Mouse (Mus musculus): ENCODE measurements at regions not wholly inside any gene's neighbourhood (a gene's known extent, or its start where the extent isn't known, plus 50 kb on each side); places are given as distances from the start of the nearest gene placed in this dataset.

DNA sequence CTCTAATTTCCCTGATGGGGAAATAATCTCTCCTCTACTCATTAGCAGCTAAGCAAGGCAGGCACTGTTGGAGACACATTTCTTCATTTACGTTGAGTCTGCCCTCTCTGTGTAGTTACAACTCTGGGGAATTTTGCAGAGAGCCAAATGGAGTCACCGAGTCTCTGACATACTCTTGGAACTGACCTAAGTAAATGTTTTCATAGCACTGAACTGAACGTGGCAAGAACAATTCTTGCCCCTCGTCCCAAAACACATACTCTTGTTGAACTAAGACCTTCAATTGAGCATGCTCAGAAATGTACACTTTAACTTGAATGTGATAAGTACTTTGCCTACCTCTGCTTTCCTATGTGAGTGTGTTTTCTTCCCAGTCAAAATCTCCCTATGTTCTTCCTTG, 114.5 kb downstream of the Dusp6 start:
- H3K36me3 ChIP-seq (ENCODE audit: control insufficient read depth, insufficient read depth, low read length): no peaks in the 10 kb centered on the region
- H3K4me3 ChIP-seq (replicated peaks; ENCODE audit: low read depth, low read length): no peak overlapping the region
- no peak overlapping the region for H3K27ac ChIP-seq (replicated peaks; ENCODE audit: low read depth, low read length)
- no peaks in the 10 kb centered on the region for H3K4me1 ChIP-seq (ENCODE audit: control insufficient read depth, insufficient read depth, low read length)
- H3K4me2 ChIP-seq (ENCODE audit: low read length): no peak overlapping the region
- DNase-seq (no peak), ATAC-seq (ENCODE audit: low FRiP score, low TSS enrichment) (no peak)
- no peaks in the 10 kb centered on the region for H3K9me3 ChIP-seq (ENCODE audit: control insufficient read depth, low read length)
- no peaks in the 10 kb centered on the region for H3K27me3 ChIP-seq (ENCODE audit: control insufficient read depth, insufficient read depth, low read length)
- 89% methylated on average over 4 of the region's 4 CpGs for WGBS
- no peak overlapping the region for H3K9ac ChIP-seq (replicated peaks; ENCODE audit: low read length)

DNA sequence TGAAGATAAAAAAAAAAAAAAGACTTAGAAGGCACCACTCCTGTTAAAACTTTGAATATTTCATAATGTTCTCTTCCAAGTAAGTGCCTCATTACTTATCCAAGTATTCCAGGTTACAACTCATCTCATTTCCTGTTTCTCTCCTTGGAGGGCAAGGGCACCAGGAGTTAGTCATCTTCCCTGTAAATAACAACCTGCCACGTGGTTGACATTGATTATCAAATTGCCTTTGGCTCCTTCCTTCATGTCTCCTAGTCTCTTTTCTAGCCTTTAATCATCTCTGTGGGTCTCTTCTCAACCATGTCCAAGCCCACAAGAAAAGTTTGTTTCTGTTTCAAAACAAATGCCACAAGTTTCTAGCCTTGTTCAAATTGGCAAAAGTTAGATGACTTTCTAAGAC, 116.1 kb downstream of the Dusp6 start:
- Histone ChIP-seq H3K27me3 (ENCODE audit: control insufficient read depth, insufficient read depth, low read length) (no peaks in the 10 kb centered on the region), H3K4me3 (replicated peaks; ENCODE audit: low read depth, low read length) (no peak overlapping the region), H3K9ac (replicated peaks; ENCODE audit: low read length) (no peak overlapping the region), H3K4me1 (ENCODE audit: control insufficient read depth, insufficient read depth, low read length) (no peaks in the 10 kb centered on the region), H3K4me2 (ENCODE audit: low read length) (no peak overlapping the region), H3K36me3 (ENCODE audit: control insufficient read depth, insufficient read depth, low read length) (no peaks in the 10 kb centered on the region), H3K27ac (replicated peaks; ENCODE audit: low read depth, low read length) (no peak overlapping the region), H3K9me3 (ENCODE audit: control insufficient read depth, low read length) (no peaks in the 10 kb centered on the region)
- ATAC-seq (ENCODE audit: low FRiP score, low TSS enrichment) (no peak), DNase-seq (no peak)
- WGBS: 65% methylated on average over 1 of the region's 1 CpGs

DNA sequence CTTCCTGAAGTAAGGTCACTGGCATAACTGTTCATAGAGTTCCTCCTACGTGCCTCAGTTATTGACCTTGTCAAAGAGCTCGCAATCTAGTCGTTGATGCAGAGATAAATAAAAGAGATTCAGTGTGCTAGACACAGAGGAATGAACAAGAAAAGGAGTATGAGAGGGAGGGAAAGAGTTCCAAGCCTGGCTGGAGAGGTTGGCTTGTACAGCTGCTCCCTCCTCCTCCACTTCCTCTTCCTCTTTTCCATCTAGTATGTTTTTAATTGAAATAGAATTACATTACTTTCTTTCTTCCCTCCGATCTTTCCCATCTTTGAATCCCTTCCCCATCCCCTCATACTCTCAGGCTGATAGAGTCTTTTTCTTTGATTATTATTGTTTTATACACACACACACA, 117.1 kb downstream of the Dusp6 start:
- Histone ChIP-seq H3K4me2 (ENCODE audit: low read length) (no peak overlapping the region), H3K4me1 (ENCODE audit: control insufficient read depth, insufficient read depth, low read length) (no peaks in the 10 kb centered on the region), H3K27me3 (ENCODE audit: control insufficient read depth, insufficient read depth, low read length) (no peaks in the 10 kb centered on the region), H3K4me3 (replicated peaks; ENCODE audit: low read depth, low read length) (no peak overlapping the region), H3K9ac (replicated peaks; ENCODE audit: low read length) (no peak overlapping the region), H3K27ac (replicated peaks; ENCODE audit: low read depth, low read length) (no peak overlapping the region), H3K36me3 (ENCODE audit: control insufficient read depth, insufficient read depth, low read length) (no peaks in the 10 kb centered on the region), H3K9me3 (ENCODE audit: control insufficient read depth, low read length) (no peaks in the 10 kb centered on the region)
- 88% methylated on average over 4 of the region's 4 CpGs for WGBS
- DNase-seq (no peak), ATAC-seq (ENCODE audit: low FRiP score, low TSS enrichment) (no peak)

DNA sequence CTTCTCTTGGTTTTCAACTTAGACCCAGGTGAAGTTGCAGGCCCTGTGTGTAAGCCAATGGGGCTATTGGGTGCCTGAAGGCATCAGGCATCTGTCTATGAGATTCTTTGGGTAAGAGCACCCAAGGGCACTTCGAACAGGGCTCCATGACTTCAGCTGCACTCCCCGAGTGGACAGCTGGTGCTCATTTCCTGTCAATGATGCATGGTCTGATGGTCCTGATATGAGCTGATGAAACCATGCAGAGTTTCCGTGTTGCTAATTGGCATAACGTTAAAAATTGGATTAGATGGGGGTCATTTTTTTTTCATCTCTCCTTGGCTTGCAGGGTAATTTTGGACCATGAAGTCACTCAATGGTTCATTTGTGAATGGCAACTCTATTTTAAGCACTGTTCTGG, 120.0 kb downstream of the Dusp6 start:
- Histone ChIP-seq H3K27ac (replicated peaks; ENCODE audit: low read depth, low read length) (no peak overlapping the region), H3K36me3 (ENCODE audit: control insufficient read depth, insufficient read depth, low read length) (no peaks in the 10 kb centered on the region), H3K4me3 (replicated peaks; ENCODE audit: low read depth, low read length) (no peak overlapping the region), H3K9me3 (ENCODE audit: control insufficient read depth, low read length) (no peaks in the 10 kb centered on the region), H3K9ac (replicated peaks; ENCODE audit: low read length) (no peak overlapping the region), H3K27me3 (ENCODE audit: control insufficient read depth, insufficient read depth, low read length) (no peaks in the 10 kb centered on the region), H3K4me1 (ENCODE audit: control insufficient read depth, insufficient read depth, low read length) (no peaks in the 10 kb centered on the region), H3K4me2 (ENCODE audit: low read length) (no peak overlapping the region)
- WGBS: 59% methylated on average over 4 of the region's 4 CpGs
- ATAC-seq (ENCODE audit: low FRiP score, low TSS enrichment) (no peak), DNase-seq (no peak)

DNA sequence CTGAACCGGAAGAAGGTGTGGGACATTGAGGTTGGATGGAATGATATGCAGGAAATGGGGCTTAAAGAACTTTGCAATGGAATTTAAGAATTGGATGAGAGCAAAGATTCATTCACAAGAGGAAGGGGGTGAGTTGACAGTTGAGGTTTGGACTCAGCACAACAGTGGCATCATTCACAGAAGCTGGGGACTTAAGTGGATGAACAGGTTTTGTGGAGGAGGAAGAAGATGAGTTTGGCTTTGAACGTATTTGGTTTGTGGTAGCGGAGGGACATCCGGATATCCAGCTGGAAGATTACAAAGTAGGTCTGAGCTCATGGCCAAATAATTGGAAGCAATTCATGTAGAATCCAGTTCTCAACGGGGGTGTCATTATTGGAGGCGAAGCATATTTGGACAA, 121.3 kb downstream of the Dusp6 start:
- Histone ChIP-seq H3K4me2 (ENCODE audit: low read length) (no peak overlapping the region), H3K4me3 (replicated peaks; ENCODE audit: low read depth, low read length) (no peak overlapping the region), H3K27me3 (ENCODE audit: control insufficient read depth, insufficient read depth, low read length) (no peaks in the 10 kb centered on the region), H3K36me3 (ENCODE audit: control insufficient read depth, insufficient read depth, low read length) (no peaks in the 10 kb centered on the region), H3K4me1 (ENCODE audit: control insufficient read depth, insufficient read depth, low read length) (no peaks in the 10 kb centered on the region), H3K27ac (replicated peaks; ENCODE audit: low read depth, low read length) (no peak overlapping the region), H3K9ac (replicated peaks; ENCODE audit: low read length) (no peak overlapping the region), H3K9me3 (ENCODE audit: control insufficient read depth, low read length) (no peaks in the 10 kb centered on the region)
- no peak for ATAC-seq (ENCODE audit: low FRiP score, low TSS enrichment)
- WGBS: 93% methylated on average over 6 of the region's 6 CpGs
- DNase-seq: no peak

DNA sequence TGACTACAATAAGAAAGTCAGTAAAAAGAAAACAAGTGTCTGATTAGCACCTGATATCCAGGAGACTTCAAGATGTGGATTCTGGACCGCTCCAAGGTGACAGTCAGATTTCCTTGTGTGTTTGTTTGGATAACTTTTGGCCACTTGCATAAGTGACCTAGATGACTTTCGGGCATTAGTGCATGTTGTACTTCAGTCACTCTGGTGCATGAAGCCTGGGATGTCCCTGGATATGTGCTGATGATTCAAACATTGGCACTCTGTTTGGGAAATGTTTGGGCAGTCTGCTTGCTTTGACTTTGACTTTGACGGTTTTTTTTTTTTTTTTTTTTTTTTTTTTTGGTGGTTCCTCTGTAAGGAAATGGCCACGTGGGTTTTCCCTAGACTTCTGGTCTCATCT, 121.8 kb downstream of the Dusp6 start:
- 87% methylated on average over 4 of the region's 4 CpGs for WGBS
- no peak overlapping the region for H3K9ac ChIP-seq (replicated peaks; ENCODE audit: low read length)
- H3K9me3 ChIP-seq (ENCODE audit: control insufficient read depth, low read length): no peaks in the 10 kb centered on the region
- ATAC-seq (ENCODE audit: low FRiP score, low TSS enrichment) (no peak), DNase-seq (no peak)
- H3K36me3 ChIP-seq (ENCODE audit: control insufficient read depth, insufficient read depth, low read length): no peaks in the 10 kb centered on the region
- H3K4me2 ChIP-seq (ENCODE audit: low read length): no peak overlapping the region
- H3K4me3 ChIP-seq (replicated peaks; ENCODE audit: low read depth, low read length): no peak overlapping the region
- H3K27ac ChIP-seq (replicated peaks; ENCODE audit: low read depth, low read length): no peak overlapping the region
- H3K27me3 ChIP-seq (ENCODE audit: control insufficient read depth, insufficient read depth, low read length): no peaks in the 10 kb centered on the region
- no peaks in the 10 kb centered on the region for H3K4me1 ChIP-seq (ENCODE audit: control insufficient read depth, insufficient read depth, low read length)

DNA sequence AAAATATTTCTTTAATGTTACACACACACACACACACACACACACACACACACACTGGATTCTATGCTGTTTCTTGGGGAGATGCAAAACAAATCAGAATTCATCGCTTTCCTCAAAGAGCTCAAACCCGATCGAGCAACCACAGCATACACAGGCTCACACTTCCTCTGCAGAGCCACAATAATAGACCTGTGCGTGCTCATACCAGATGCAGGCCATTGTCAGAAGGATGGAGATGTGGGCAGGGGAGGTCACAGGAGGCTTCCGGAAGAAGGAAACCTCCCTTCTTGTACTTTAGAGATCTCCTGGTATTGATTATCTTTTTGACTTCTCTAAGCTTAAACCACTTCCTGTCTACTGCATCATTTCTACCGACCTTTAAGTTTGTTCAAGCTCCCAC, 122.8 kb downstream of the Dusp6 start:
- Histone ChIP-seq H3K27me3 (ENCODE audit: control insufficient read depth, insufficient read depth, low read length) (no peaks in the 10 kb centered on the region), H3K4me1 (ENCODE audit: control insufficient read depth, insufficient read depth, low read length) (no peaks in the 10 kb centered on the region), H3K9me3 (ENCODE audit: control insufficient read depth, low read length) (no peaks in the 10 kb centered on the region), H3K9ac (replicated peaks; ENCODE audit: low read length) (no peak overlapping the region), H3K4me3 (replicated peaks; ENCODE audit: low read depth, low read length) (no peak overlapping the region), H3K36me3 (ENCODE audit: control insufficient read depth, insufficient read depth, low read length) (no peaks in the 10 kb centered on the region), H3K27ac (replicated peaks; ENCODE audit: low read depth, low read length) (no peak overlapping the region), H3K4me2 (ENCODE audit: low read length) (no peak overlapping the region)
- no peak for DNase-seq
- ATAC-seq (ENCODE audit: low FRiP score, low TSS enrichment): no peak
- 90% methylated on average over 6 of the region's 6 CpGs for WGBS

DNA sequence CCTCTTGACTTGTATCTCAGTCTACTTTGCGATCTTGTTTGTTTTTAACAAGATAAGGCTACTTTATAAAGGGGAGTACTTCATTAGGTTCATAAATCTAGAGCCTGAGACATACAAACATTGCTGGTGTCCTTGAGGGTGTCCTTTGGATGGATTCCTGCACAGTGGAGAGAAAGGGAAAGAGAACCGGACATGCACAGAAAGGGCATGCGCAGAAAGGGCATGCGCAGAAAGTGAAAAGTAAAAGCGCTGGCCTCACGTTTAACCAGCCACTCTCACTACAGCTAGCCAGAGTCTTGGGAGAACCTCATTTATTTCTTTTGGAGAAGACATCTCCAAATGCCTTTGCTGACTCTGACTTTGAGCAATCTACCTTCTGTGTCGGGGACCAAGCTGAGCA, 125.5 kb downstream of the Dusp6 start:
- H3K4me3 ChIP-seq (replicated peaks; ENCODE audit: low read depth, low read length): no peak overlapping the region
- DNase-seq (no peak), ATAC-seq (ENCODE audit: low FRiP score, low TSS enrichment) (no peak)
- no peaks in the 10 kb centered on the region for H3K4me1 ChIP-seq (ENCODE audit: control insufficient read depth, insufficient read depth, low read length)
- no peaks in the 10 kb centered on the region for H3K9me3 ChIP-seq (ENCODE audit: control insufficient read depth, low read length)
- no peak overlapping the region for H3K4me2 ChIP-seq (ENCODE audit: low read length)
- no peaks in the 10 kb centered on the region for H3K36me3 ChIP-seq (ENCODE audit: control insufficient read depth, insufficient read depth, low read length)
- no peaks in the 10 kb centered on the region for H3K27me3 ChIP-seq (ENCODE audit: control insufficient read depth, insufficient read depth, low read length)
- WGBS: 97% methylated on average over 7 of the region's 7 CpGs
- no peak overlapping the region for H3K9ac ChIP-seq (replicated peaks; ENCODE audit: low read length)
- no peak overlapping the region for H3K27ac ChIP-seq (replicated peaks; ENCODE audit: low read depth, low read length)

DNA sequence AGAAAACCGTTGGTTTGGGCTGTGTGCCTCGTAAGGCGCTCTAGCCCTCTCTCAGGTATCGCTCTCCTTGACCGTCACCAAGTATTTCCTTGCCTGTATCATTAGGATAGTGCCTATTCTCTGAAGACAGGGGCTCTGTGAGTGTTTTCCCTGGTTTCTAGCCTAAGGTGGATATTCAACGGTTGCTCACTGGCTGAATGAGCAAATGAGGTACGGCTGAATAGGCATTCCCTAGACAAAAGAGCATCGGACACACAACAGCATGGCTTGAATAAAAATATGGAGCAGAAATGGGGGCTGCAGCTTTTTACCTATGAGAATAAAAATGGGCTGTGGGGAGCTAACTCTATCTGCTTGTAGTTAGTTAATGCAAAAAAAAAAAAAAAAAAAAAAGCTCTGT, 126.0 kb downstream of the Dusp6 start:
- Histone ChIP-seq H3K4me2 (ENCODE audit: low read length) (no peak overlapping the region), H3K4me3 (replicated peaks; ENCODE audit: low read depth, low read length) (no peak overlapping the region), H3K9me3 (ENCODE audit: control insufficient read depth, low read length) (no peaks in the 10 kb centered on the region), H3K27me3 (ENCODE audit: control insufficient read depth, insufficient read depth, low read length) (no peaks in the 10 kb centered on the region), H3K4me1 (ENCODE audit: control insufficient read depth, insufficient read depth, low read length) (no peaks in the 10 kb centered on the region), H3K36me3 (ENCODE audit: control insufficient read depth, insufficient read depth, low read length) (no peaks in the 10 kb centered on the region), H3K27ac (replicated peaks; ENCODE audit: low read depth, low read length) (no peak overlapping the region), H3K9ac (replicated peaks; ENCODE audit: low read length) (no peak overlapping the region)
- no peak for DNase-seq
- ATAC-seq (ENCODE audit: low FRiP score, low TSS enrichment): no peak
- WGBS: 79% methylated on average over 8 of the region's 8 CpGs

Data from midbrain, embryonic 14.5 days (tissue).